Mouse (Mus musculus): ENCODE data around the gene Lin7a.

The Lin7a gene

GRCm38 (mm10) chr10:107271321-107272130, at the start of gene Lin7a:
Lin7a (plus strand) TSS chr10:107271686.
- peak in 1 of 2 experiments; percentile 47 for DNase-seq (ENCODE audit: low spot score in 2 of 2)

GRCm38 (mm10) chr10:107221726-107222125, 49.8 kb upstream of the Lin7a start:
- DNase-seq (ENCODE audit: low spot score in 2 of 2): no peak

DNA sequence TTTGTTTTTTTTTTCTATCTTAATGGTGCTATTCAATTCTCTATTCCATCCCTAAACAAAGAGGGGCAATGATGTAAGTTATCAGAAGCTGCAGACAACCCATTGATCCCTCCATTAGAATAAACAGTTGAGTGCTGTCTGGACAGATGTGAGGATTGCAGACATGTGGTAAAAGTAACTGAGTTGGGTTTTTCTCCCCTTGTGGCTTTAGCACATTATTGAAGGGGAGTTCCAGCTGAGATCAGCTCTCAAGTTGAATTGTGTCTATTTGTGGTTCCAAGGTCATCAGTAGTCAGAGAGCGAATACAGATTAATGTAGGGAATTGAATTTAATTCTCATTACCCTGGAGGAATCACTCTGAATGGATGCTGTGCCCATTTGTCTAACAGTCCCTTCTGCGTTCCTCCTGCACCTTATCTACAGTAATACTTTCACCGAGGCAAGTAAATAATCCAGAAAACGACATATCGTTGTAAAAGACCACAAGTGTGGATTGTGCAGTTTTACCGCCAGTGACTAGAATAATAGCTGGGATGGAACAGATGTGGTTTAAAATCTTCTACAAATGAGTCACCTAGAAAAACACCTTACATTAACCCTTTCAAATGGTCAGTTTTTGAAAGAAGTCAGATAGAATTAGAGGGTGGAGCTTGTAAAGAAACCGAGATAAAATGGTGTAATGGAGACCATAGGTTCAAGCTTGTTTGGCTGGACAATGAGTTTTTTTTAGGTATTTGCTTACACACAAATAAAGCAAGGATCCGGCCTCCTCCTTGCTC, 48.9 kb upstream of the Lin7a start:
- DNase-seq (ENCODE audit: low spot score in 2 of 2): no peak

- DNase-seq (ENCODE audit: low spot score in 2 of 2): no peak
Observed at GRCm38 (mm10) chr10:107223186-107223440, 48.4 kb upstream of the Lin7a start.

DNA sequence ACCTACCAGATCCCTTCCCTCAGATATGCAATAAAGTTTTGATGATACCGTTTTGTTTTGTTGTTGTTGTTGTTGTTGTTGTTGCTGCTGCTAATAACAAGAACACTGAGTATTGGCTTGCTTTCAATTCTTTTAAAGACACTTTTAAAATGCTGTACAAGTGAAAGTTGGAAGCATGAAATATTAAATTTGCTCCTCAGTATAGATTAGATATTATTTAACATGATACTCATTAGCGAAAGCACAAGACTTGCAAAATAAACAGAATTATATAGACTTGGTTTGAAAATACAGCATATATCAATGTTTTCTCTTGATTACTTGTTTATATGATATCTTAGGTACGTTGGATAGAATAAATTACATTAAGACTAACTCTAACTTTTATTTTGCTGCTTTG, 47.7 kb upstream of the Lin7a start:
- no peak for DNase-seq (ENCODE audit: low spot score in 2 of 2)

DNA sequence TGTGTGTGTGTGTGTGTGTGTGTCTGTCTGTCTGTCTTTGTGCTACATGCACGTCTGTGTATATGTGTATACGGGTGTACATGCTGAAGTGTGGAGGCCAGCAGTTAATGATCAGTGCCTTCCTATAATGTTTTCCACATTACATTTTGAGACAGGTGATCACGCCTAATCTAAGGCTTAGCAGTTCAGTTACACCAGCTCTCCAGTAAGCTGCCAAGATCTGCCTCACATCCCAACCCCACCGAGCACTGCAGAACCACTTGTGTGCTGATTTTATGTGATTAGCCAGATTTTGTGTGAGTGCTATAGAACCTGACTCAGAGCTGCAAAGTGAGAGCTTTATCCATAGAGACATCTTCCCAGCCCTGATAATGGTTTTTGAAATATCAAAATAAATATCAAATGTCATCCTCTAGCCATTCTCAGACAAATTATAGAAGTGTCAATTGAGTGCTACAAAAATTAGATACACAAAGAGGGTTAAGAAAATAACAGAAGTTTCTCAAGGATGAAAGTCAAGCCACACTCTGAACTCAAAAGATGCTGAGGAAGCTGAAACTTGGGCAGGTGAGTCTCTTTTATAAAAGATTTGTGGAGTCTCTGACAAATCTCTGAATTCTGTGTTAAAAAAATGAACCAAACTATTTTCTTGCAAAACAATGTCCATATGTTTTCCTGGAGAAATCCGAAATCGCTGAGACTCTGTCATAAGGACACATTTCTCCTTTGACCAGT, 46.7 kb upstream of the Lin7a start:
- no peak for DNase-seq (ENCODE audit: low spot score in 2 of 2)

DNA sequence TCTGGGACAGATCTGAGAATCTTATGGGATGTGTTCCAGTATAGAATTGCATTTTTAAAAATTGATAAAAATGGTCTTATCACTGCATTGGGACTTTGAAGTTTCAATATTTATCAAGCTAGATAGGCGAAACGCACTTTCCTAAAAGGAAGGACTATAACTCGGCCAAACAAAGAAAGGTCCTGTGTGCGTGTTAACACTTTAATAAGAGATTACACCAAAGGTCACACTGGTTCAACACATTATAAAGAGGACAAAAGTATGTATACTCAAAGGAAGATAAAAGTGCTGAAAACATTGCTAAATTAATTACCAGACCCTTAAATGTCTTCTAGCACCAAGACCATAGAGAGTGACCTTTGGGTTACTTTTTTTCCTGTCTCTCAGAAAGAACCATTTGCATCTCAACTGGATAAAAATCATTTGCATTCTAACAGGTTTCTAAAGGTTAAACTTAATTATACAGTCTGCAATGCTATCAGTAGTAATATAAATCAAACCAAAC, 46.1 kb upstream of the Lin7a start:
- DNase-seq (ENCODE audit: low spot score in 2 of 2): no peak

GRCm38 (mm10) chr10:107225871-107226270, 45.6 kb upstream of the Lin7a start:
- no peak for DNase-seq (ENCODE audit: low spot score in 2 of 2)

- DNase-seq (ENCODE audit: low spot score in 2 of 2): no peak
Observed at GRCm38 (mm10) chr10:107227901-107228300, 43.6 kb upstream of the Lin7a start.

- DNase-seq (ENCODE audit: low spot score in 2 of 2): no peak
Observed at GRCm38 (mm10) chr10:107228776-107229175, 42.7 kb upstream of the Lin7a start.

- no peak for DNase-seq (ENCODE audit: low spot score in 2 of 2)
Observed at GRCm38 (mm10) chr10:107229416-107229815, 42.1 kb upstream of the Lin7a start.

GRCm38 (mm10) chr10:107230081-107230850, 41.2 kb upstream of the Lin7a start:
- no peak for DNase-seq (ENCODE audit: low spot score in 2 of 2)

DNA sequence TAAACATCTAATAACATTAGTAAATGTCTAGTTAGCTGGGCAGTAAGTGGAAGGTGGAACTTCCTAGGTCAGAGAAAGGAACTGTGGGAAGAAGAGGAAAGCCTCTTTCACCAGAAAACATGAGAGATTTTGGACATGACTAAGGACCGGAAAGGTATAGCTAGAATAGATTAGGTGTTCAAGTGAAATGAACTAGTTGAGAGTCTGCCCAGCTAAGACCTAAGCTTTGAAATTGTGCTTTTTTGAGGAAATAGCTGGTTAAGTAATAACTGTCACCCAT, 40.7 kb upstream of the Lin7a start:
- no peak for DNase-seq (ENCODE audit: low spot score in 2 of 2)

GRCm38 (mm10) chr10:107231421-107232010, 40.0 kb upstream of the Lin7a start:
- DNase-seq (ENCODE audit: low spot score in 2 of 2): no peak

DNA sequence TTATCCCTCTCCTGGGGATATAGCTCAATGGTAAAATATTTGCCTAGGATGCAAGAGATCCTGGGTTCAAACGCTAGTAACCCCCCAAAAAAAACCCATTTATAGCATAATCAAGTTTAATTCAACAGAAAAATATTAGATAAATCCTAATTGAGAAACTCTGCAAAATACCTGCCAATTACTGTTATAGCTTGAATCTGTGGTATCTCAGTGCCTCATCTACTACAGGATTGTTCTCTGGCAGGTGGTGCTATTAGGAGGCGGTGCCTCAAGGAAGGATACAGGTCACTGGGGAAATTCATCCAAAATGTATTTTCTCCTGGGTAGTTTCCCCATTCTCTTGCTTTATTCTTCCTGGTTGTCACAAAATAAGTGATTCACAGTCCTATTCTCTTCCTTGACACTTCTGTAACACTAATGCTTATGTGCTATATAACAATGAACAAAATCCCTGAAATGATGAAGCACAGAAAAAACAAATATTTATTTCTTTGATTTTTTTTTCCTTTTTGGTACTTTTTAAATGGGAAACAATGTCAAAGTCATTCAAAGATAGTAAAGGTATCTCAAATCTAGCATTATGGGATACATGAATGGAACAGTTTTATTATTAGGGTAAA, 38.9 kb upstream of the Lin7a start:
- no peak for DNase-seq (ENCODE audit: low spot score in 2 of 2)

- no peak for DNase-seq (ENCODE audit: low spot score in 2 of 2)
Observed at GRCm38 (mm10) chr10:107233221-107233620, 38.3 kb upstream of the Lin7a start.

- no peak for DNase-seq (ENCODE audit: low spot score in 2 of 2)
Observed at GRCm38 (mm10) chr10:107233825-107234224, 37.7 kb upstream of the Lin7a start.

DNA sequence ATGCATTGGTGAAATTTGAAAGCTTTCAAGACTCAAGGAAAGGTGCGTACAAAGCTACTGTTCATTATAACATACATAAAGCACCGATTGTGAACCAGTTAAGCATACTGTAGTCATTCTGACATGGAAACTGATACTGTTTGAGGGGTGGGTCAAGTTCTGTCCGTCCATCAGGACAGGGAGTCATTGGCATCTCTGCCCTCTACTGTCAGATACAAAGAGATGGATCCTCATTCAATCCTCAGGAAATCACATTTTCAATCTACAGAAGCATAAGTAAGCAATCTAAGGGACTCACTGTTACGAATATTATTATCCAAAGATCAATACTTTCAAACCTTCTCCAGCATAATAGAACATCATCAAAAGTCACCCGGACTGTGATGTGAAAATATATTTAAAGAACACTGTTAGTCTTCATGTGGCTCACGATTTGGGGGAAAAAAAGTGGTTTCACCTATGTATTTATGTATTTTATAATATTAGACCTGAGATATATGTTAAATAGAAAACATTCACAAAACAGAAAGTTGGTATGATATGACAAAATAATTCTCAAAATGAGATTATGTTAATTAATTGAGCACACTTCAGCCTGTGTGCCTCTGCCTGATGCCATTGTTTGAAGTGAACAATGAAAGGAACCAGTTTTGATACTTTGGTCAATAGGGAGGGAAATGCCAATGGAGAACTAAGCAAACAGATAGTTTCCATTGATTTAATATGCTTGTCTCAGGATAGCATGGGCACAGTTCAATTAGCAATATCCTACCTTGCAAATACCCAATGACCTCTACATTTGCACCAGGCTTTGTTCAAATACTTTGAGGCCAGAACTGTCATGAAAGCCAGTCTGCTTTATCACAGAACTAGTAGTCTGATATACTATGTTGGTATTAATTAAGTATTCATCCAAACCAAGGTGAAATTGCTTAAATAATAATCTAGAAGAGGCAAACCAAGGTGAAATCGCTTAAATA, 36.8 kb upstream of the Lin7a start:
- DNase-seq (ENCODE audit: low spot score in 2 of 2): no peak

GRCm38 (mm10) chr10:107235496-107235895, 36.0 kb upstream of the Lin7a start:
- DNase-seq (ENCODE audit: low spot score in 2 of 2): no peak

DNA sequence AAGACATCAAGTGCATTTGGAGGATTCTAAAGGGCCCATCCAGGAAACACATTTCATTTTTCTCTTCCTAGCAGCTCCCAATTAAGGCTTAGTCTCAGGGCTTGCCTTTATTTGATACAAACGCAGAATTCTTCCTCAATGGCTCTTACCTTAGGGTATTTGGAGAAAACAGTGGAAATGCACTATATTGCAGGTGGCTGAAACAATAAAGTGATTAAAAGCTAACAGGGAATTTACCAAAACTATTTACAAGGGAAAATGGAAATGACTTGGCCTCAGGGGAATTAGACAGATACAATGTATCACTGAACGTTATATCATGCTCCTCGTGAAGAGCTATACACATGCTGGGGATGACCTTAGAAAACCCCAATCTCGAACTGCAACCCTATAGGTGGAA, 35.3 kb upstream of the Lin7a start:
- DNase-seq (ENCODE audit: low spot score in 2 of 2): no peak

Data from left cerebral cortex, adult 9 months (tissue).